Comparison of ENCODE assay signal across 18 mouse cellular contexts in the genomic region with DNA sequence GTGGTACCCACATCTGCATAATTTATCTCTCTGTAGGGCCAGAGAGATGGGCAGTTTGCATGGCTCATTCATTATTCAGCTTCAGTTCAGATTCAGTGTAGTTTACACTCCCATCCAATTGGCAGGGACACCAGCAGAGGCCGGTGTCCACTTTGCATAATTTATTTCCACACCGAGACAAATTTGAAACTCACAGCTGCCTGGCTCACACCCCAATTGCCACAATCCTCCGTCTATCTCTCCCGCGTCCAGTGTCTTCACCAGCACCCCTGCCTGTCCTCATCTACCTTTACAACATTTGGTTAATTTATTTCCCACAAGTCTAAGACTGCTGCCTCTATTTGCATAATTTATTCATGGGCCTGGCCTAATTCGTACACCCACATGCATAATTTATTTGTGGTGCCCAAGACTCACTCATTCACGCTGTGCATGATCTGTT. TPM values are rescaled to one million over a fixed set of nuclear protein-coding genes. Genes with fewer than 3 reads are reported as not detected.
DNase-seq lines count a peak whose midpoint lies in the region; ATAC-seq and TF ChIP-seq lines count a peak whose summit lies in the region.
"Had no signal": no experiment of that assay in that cellular context is flagged by ENCODE, and none has a peak within 500 bp of the region (broad histone marks: within the 10 kb centered on the region; RNA-seq: fewer than 3 reads in every experiment).

No protein-coding gene starts in this region.

- no peaks in the 10 kb centered on the region for H3K79me2 ChIP-seq in CH12.LX (replicated peaks; ENCODE audit: control insufficient read depth, extremely low read depth, insufficient read depth, poor library complexity, severe bottlenecking)

- H3K27me3 ChIP-seq in CH12.LX (replicated peaks), result peaks cover 14% of the 10 kb centered on the region
- H3K27me3 ChIP-seq in forebrain, postnatal 0 days (ENCODE audit: insufficient read depth, low read length), result no peaks in the 10 kb centered on the region
- H3K27me3 ChIP-seq in midbrain, embryonic 15.5 days (replicated peaks), result no peaks in the 10 kb centered on the region
- no peaks in the 10 kb centered on the region for H3K27me3 ChIP-seq in intestine, embryonic 15.5 days (replicated peaks)

- no peak overlapping the region for H3K9ac ChIP-seq in CH12.LX (ENCODE audit: insufficient read depth, low read depth)
- H3K9ac ChIP-seq in forebrain, postnatal 0 days, result no peak overlapping the region
- H3K9ac ChIP-seq in midbrain, embryonic 15.5 days, result no peak overlapping the region
- H3K9ac ChIP-seq in intestine, embryonic 15.5 days, result no peak overlapping the region
- H3K9ac ChIP-seq: limb, embryonic 13.5 days; liver, postnatal 0 days had no signal

- peak overlapping the region; percentile 68 for H3K4me2 ChIP-seq in CH12.LX (ENCODE audit: insufficient read depth, low read depth, poor library complexity, severe bottlenecking)
- peak overlapping the region; percentile 10; the same call in 1 of the 2 replicates for H3K4me2 ChIP-seq in forebrain, postnatal 0 days (ENCODE audit: low read depth)
- peak overlapping the region; percentile 26; the same call in 1 of the 2 replicates for H3K4me2 ChIP-seq in midbrain, embryonic 15.5 days
- H3K4me2 ChIP-seq in intestine, embryonic 15.5 days (replicated peaks), result no peak overlapping the region
- H3K4me2 ChIP-seq: limb, embryonic 13.5 days had no signal

- no peak for TF ChIP-seq EP300 in CH12.LX (IDR thresholded peaks at IDR 0.05; ENCODE audit: low read length)

- no peak overlapping the region for H3K27ac ChIP-seq in CH12.LX (ENCODE audit: insufficient read depth, low read depth)
- H3K27ac ChIP-seq in forebrain, postnatal 0 days (ENCODE audit: low read depth, low read length), result peak overlapping the region; percentile 30
- peak overlapping the region; percentile 62 for H3K27ac ChIP-seq in midbrain, embryonic 15.5 days
- no peak overlapping the region for H3K27ac ChIP-seq in intestine, embryonic 15.5 days
- H3K27ac ChIP-seq: gastrocnemius, adult 2 months; limb, embryonic 13.5 days had no signal

- TF ChIP-seq CTCF in CH12.LX (conservative IDR thresholded peaks at IDR 0.05 in 1 of 2, IDR thresholded peaks at IDR 0.05 in 1 of 2; ENCODE audit: low read depth in 2 of 2, low read length in 2 of 2), result no peak
- TF ChIP-seq CTCF in forebrain, postnatal 0 days (IDR thresholded peaks at IDR 0.05; ENCODE audit: low read depth), result no peak

- peaks cover 4% of the 10 kb centered on the region for H3K9me3 ChIP-seq in CH12.LX (replicated peaks; ENCODE audit: low read length)
- H3K9me3 ChIP-seq in forebrain, postnatal 0 days (ENCODE audit: low read length), result no peaks in the 10 kb centered on the region
- H3K9me3 ChIP-seq in midbrain, embryonic 15.5 days, result no peaks in the 10 kb centered on the region
- no peaks in the 10 kb centered on the region for H3K9me3 ChIP-seq in intestine, embryonic 15.5 days
- H3K9me3 ChIP-seq: limb, embryonic 13.5 days had no signal

- 11% methylated on average over 7 of the region's 7 CpGs for WGBS in forebrain, postnatal 0 days
- 19% methylated on average over 7 of the region's 7 CpGs for WGBS in midbrain, embryonic 15.5 days
- WGBS in intestine, embryonic 15.5 days, result 73% methylated on average over 7 of the region's 7 CpGs

- in situ Hi-C loops in CH12.LX (cut with MboI; ENCODE audit: low pct_ligation_motif_present, low pct_unique_long_range_greater_than_20kb, low sequenced_read_pairs), result loop anchor here (10.0 kb wide), 1 partner anchor 150 kb away; no protein-coding TSS in a partner anchor

- peak; percentile 30; the same call in 1 of the 2 replicates for ATAC-seq in forebrain, postnatal 0 days
- ATAC-seq in midbrain, embryonic 15.5 days (replicated peaks), result peak; percentile 37
- no peak for ATAC-seq in intestine, embryonic 15.5 days
- ATAC-seq: activated CD4-positive, CD25-positive, alpha-beta regulatory T cell, adult 4 months; liver, postnatal 0 days had no signal

- DNase-seq in cerebellum, postnatal 10 days, result peak; percentile 57 to 59
- no peak for DNase-seq in cerebellum, postnatal 36 days
- DNase-seq in CH12.LX (ENCODE audit: extremely low read depth), result peak; percentile 62
- DNase-seq in forebrain, postnatal 0 days, result peak; percentile 58
- DNase-seq in heart, postnatal 4 days, result no peak
- DNase-seq in layer of hippocampus, adult 9-10 months (ENCODE audit: low spot score), result no peak
- DNase-seq: gastrocnemius, adult 2 months; heart, postnatal 36 days; kidney, adult 9 months; liver, postnatal 0 days; thymus, postnatal 14 days had no signal

- peaks cover 21 to 54% of the 10 kb centered on the region in 2 experiments for H3K4me1 ChIP-seq in CH12.LX (ENCODE audit: control insufficient read depth in 1 of 2, insufficient read depth in 2 of 2)
- H3K4me1 ChIP-seq in forebrain, postnatal 0 days (ENCODE audit: insufficient read depth), result peaks cover 13% of the 10 kb centered on the region
- peaks cover 51% of the 10 kb centered on the region for H3K4me1 ChIP-seq in midbrain, embryonic 15.5 days
- H3K4me1 ChIP-seq in intestine, embryonic 15.5 days (replicated peaks), result peaks cover 16% of the 10 kb centered on the region

- H3K36me3 ChIP-seq in CH12.LX (replicated peaks in 1 of 2; ENCODE audit: control insufficient read depth in 1 of 2, insufficient read depth in 1 of 2, low read length in 1 of 2), result no peaks in the 10 kb centered on the region
- H3K36me3 ChIP-seq in forebrain, postnatal 0 days (ENCODE audit: insufficient read depth), result 0 out of 2 replicates have a peak, but pooled peaks cover 2% of the 10 kb centered on the region
- H3K36me3 ChIP-seq in midbrain, embryonic 15.5 days (replicated peaks), result no peaks in the 10 kb centered on the region
- H3K36me3 ChIP-seq in intestine, embryonic 15.5 days, result no peaks in the 10 kb centered on the region

- no peak for TF ChIP-seq RAD21 in CH12.LX (IDR thresholded peaks at IDR 0.05; ENCODE audit: low read depth, low read length)

- no peak overlapping the region for H3K4me3 ChIP-seq in CH12.LX (replicated peaks in 1 of 3; ENCODE audit: low read depth in 2 of 3, low read length in 2 of 3, poor library complexity in 1 of 3)
- no peak overlapping the region for H3K4me3 ChIP-seq in forebrain, postnatal 0 days (ENCODE audit: low read depth, low read length)
- H3K4me3 ChIP-seq in midbrain, embryonic 15.5 days, result no peak overlapping the region
- no peak overlapping the region for H3K4me3 ChIP-seq in intestine, embryonic 15.5 days (replicated peaks)
- H3K4me3 ChIP-seq: gastrocnemius, adult 2 months; limb, embryonic 13.5 days had no signal

- dilution Hi-C loops in CH12.LX (cut with MboI; ENCODE audit: extremely low pct_ligation_motif_present, extremely low pct_unique_long_range_greater_than_20kb, low sequenced_read_pairs), result no loop called here

- no peak for TF ChIP-seq POLR2A in CH12.LX (IDR thresholded peaks at IDR 0.05; ENCODE audit: low read depth, low read length)

TF ChIP-seq in CH12.LX, 34 proteins besides CTCF, POLR2A, EP300 and RAD21 (continues in another document):
- no peak for TF ChIP-seq ZNF384 (IDR thresholded peaks at IDR 0.05; ENCODE audit: low read depth, low read length)
- no peak for TF ChIP-seq CHD2 (IDR thresholded peaks at IDR 0.05; ENCODE audit: low read length)
- TF ChIP-seq TBP (conservative IDR thresholded peaks at IDR 0.05; ENCODE audit: low read depth, low read length), result no peak
- no peak for TF ChIP-seq JUND (conservative IDR thresholded peaks at IDR 0.05; ENCODE audit: low read depth, low read length)
- no peak for TF ChIP-seq MEF2A (IDR thresholded peaks at IDR 0.05; ENCODE audit: borderline replicate concordance, low read depth, low read length)
- TF ChIP-seq NELFE (IDR thresholded peaks at IDR 0.05; ENCODE audit: low read depth, low read length), result no peak
- no peak for TF ChIP-seq MAFK (IDR thresholded peaks at IDR 0.05; ENCODE audit: insufficient replicate concordance, low read length)

RNA-seq across cellular contexts. Expression of gene Slc8a2, which starts 5.3 kb away (rescaled TPM):
- total RNA-seq in CH12.LX (2012; rRNA removed) (0.04 TPM in 2 replicates), CH12.LX (2014; rRNA removed) (not detected in 2 replicates)
- polyA plus RNA-seq in CH12.LX (2012; ENCODE audit: insufficient read length, low read depth), result 0.08 and 0.10 TPM in 2 replicates
- total RNA-seq in forebrain, postnatal 0 days (2014; rRNA removed), result 52.4 and 55.8 TPM in 2 replicates
- 0.77 and 0.99 TPM in 2 replicates for polyA plus RNA-seq in forebrain, postnatal 0 days (2015; fragmentation: Nextera tagmentation; extraction: Ambion mirVana)
- polyA plus RNA-seq in midbrain, embryonic 15.5 days (2015; fragmentation: Nextera tagmentation; extraction: Ambion mirVana), result 0.80 and 0.88 TPM in 2 replicates
- total RNA-seq in heart, postnatal 4 days (2021), result 1 to 10 TPM; 2.0 TPM
- 0.15 and 0.23 TPM in 2 replicates for polyA plus RNA-seq in intestine, embryonic 15.5 days (2015; fragmentation: Nextera tagmentation; extraction: Ambion mirVana)
- total RNA-seq: megakaryocyte progenitor cell, adult 5-6 weeks; MEL; neutrophil, adult 5-6 weeks had no signal
- polyA plus RNA-seq: activated CD4-positive, CD25-positive, alpha-beta regulatory T cell, adult 4 months; liver, postnatal 0 days had no signal

RNA-seq across cellular contexts. Expression of gene Kptn, which starts 15.3 kb away (rescaled TPM):
- total RNA-seq in CH12.LX (2012; rRNA removed) (17.5 and 19.1 TPM in 2 replicates), CH12.LX (2014; rRNA removed) (25.4 and 25.8 TPM in 2 replicates)
- polyA plus RNA-seq in CH12.LX (2012; ENCODE audit: insufficient read length, low read depth), result 14.2 and 14.5 TPM in 2 replicates
- 47.4 and 53.7 TPM in 2 replicates for total RNA-seq in forebrain, postnatal 0 days (2014; rRNA removed)
- polyA plus RNA-seq in forebrain, postnatal 0 days (2015; fragmentation: Nextera tagmentation; extraction: Ambion mirVana), result 27.4 and 37.2 TPM in 2 replicates
- 51.2 and 55.1 TPM in 2 replicates for polyA plus RNA-seq in midbrain, embryonic 15.5 days (2015; fragmentation: Nextera tagmentation; extraction: Ambion mirVana)
- total RNA-seq in heart, postnatal 4 days (2021), result 10 to 100 TPM; 23.8 to 25.9 TPM
- 24.4 and 25.6 TPM in 2 replicates for polyA plus RNA-seq in intestine, embryonic 15.5 days (2015; fragmentation: Nextera tagmentation; extraction: Ambion mirVana)

RNA-seq across cellular contexts. Expression of gene Napa, which starts 36.7 kb away (rescaled TPM):
- 80.0 and 84.8 TPM in 2 replicates for total RNA-seq in CH12.LX (2012; rRNA removed)
- total RNA-seq in CH12.LX (2014; rRNA removed), result 97.5 and 106 TPM in 2 replicates
- 111 and 112 TPM in 2 replicates for polyA plus RNA-seq in CH12.LX (2012; ENCODE audit: insufficient read length, low read depth)
- 159 and 270 TPM in 2 replicates for total RNA-seq in forebrain, postnatal 0 days (2014; rRNA removed)
- 211 and 222 TPM in 2 replicates for polyA plus RNA-seq in forebrain, postnatal 0 days (2015; fragmentation: Nextera tagmentation; extraction: Ambion mirVana)
- 224 and 234 TPM in 2 replicates for polyA plus RNA-seq in midbrain, embryonic 15.5 days (2015; fragmentation: Nextera tagmentation; extraction: Ambion mirVana)
- 100 to 1,000 TPM in 1 of 2 experiments, 10 to 100 TPM in 1; 90.4 to 104 TPM for total RNA-seq in heart, postnatal 4 days (2021)
- polyA plus RNA-seq in intestine, embryonic 15.5 days (2015; fragmentation: Nextera tagmentation; extraction: Ambion mirVana), result 186 and 194 TPM in 2 replicates

RNA-seq across cellular contexts. Expression of gene Meis3, which starts 39.9 kb away (rescaled TPM):
- 9.4 and 10.2 TPM in 2 replicates for total RNA-seq in CH12.LX (2012; rRNA removed)
- 7.1 and 7.9 TPM in 2 replicates for total RNA-seq in CH12.LX (2014; rRNA removed)
- 10.1 and 11.8 TPM in 2 replicates for polyA plus RNA-seq in CH12.LX (2012; ENCODE audit: insufficient read length, low read depth)
- total RNA-seq in forebrain, postnatal 0 days (2014; rRNA removed), result 98.6 and 100 TPM in 2 replicates
- 86.4 and 90.9 TPM in 2 replicates for polyA plus RNA-seq in forebrain, postnatal 0 days (2015; fragmentation: Nextera tagmentation; extraction: Ambion mirVana)
- 164 and 166 TPM in 2 replicates for polyA plus RNA-seq in midbrain, embryonic 15.5 days (2015; fragmentation: Nextera tagmentation; extraction: Ambion mirVana)
- 1 to 10 TPM; 8.6 to 9.4 TPM for total RNA-seq in heart, postnatal 4 days (2021)
- polyA plus RNA-seq in intestine, embryonic 15.5 days (2015; fragmentation: Nextera tagmentation; extraction: Ambion mirVana), result 30.8 and 31.8 TPM in 2 replicates
- total RNA-seq: megakaryocyte progenitor cell, adult 5-6 weeks had no signal

Comparison
In these comparisons a context has a peak if more than half of its experiments do, and no peak if none do; other contexts are left out.
1. DNase-seq: peak in cerebellum, postnatal 10 days (2 of 2), CH12.LX (single experiment) and forebrain, postnatal 0 days (single experiment); none in cerebellum, postnatal 36 days (0 of 2), heart, postnatal 4 days (single experiment) and layer of hippocampus, adult 9-10 months (single experiment).
2. H3K27ac ChIP-seq: peak in forebrain, postnatal 0 days (single experiment) and midbrain, embryonic 15.5 days (single experiment); none in CH12.LX (single experiment) and intestine, embryonic 15.5 days (single experiment).